Mouse (Mus musculus) liver, embryonic 14.5 days (tissue): ENCODE data around the gene Ubxn2a.
"Not testable (repeated sequence)": the region's sequence is repeated elsewhere in the genome, so short reads cannot be mapped to it uniquely, and the experiment has no call there.

ENCODE experiments used
- CTCF ChIP-seq: IDR thresholded peaks from 2 replicates; pipeline ENCODE4 v1.5.1; 2016; ENCODE audit warnings: antibody characterized with exemption, low read depth, control low read depth
- EP300 ChIP-seq: IDR thresholded peaks from 2 replicates; pipeline ENCODE4 v1.6.1; 2016; ENCODE audit warnings: antibody characterized with exemption, low read depth

- TF ChIP-seq CTCF, EP300: not testable (repeated sequence)
Measured at GRCm38 (mm10) chr12:4886581-4886980, 20.9 kb downstream of the Ubxn2a start.
